Mouse (Mus musculus) hindbrain, embryonic 12.5 days (tissue): ENCODE results near the gene Prn. TPM values are rescaled to one million over a fixed set of nuclear protein-coding genes. Genes with fewer than 3 reads are reported as not detected.

Source experiments
- ATAC-seq: fragments of 200-750 bp; cut with Nextera tagmentation; 2 replicates; pipeline ENCODE4 v1.8.0; 2017; ENCODE audit warnings: moderate TSS enrichment; ENCODE audit not compliant: low FRiP score
- H3K27ac ChIP-seq: fragments of 300-500 bp; sonication (generic); 2 replicates; pipeline ENCODE4 v1.5.1; 2016; ENCODE audit warnings: mild to moderate bottlenecking
- H3K27me3 ChIP-seq: fragments of 300-500 bp; sonication (generic); 2 replicates; pipeline ENCODE4 v1.6.1; 2016; ENCODE audit warnings: mild to moderate bottlenecking
- H3K36me3 ChIP-seq: fragments of 300-500 bp; sonication (generic); 2 replicates; pipeline ENCODE4 v1.6.1; 2016; ENCODE audit warnings: mild to moderate bottlenecking
- H3K4me1 ChIP-seq: fragments of 300-500 bp; sonication (generic); 2 replicates; pipeline ENCODE4 v1.6.1; 2016
- H3K4me2 ChIP-seq: fragments of 300-500 bp; sonication (generic); replicated peaks from 2 replicates; pipeline ENCODE4 v1.6.1; 2016; ENCODE audit warnings: mild to moderate bottlenecking
- H3K4me3 ChIP-seq: fragments of 300-500 bp; sonication (generic); 2 replicates; pipeline ENCODE4 v1.5.1; 2016; ENCODE audit warnings: mild to moderate bottlenecking
- H3K9ac ChIP-seq: fragments of 300-500 bp; sonication (generic); 2 replicates; pipeline ENCODE4 v1.6.1; 2016; ENCODE audit warnings: mild to moderate bottlenecking, moderate library complexity
- H3K9me3 ChIP-seq: fragments of 300-500 bp; sonication (generic); replicated peaks from 2 replicates; pipeline ENCODE4 v1.6.1; 2016; ENCODE audit warnings: mild to moderate bottlenecking
- WGBS: fragments of 180-500 bp; shearing (Covaris S2); methylation state at CpG from one replicate; pipeline ENCODE4 v1.1.7; 2016; 5-methylcytosine and 5-hydroxymethylcytosine counted together
- polyA plus RNA-seq: library from polyadenylated mRNA; unstranded; fragments of >200 nt; fragmentation: Nextera tagmentation; extraction: Ambion mirVana; gene quantifications from 2 replicates; pipeline ENCODE4 v1.2.1, GENCODE M21; 2016

Prn gene
- polyA plus RNA-seq, 1 experiment from 2014 or later, result not detected

GRCm38 (mm10) chr2:131941501-131941900 lies 31.7 kb downstream of the Prn start:
- 81% methylated on average over 6 of the region's 6 CpGs for WGBS
- no peak overlapping the region for H3K4me2 ChIP-seq
- no peaks in the 10 kb centered on the region for H3K9me3 ChIP-seq
- no peak for ATAC-seq
- no peak overlapping the region for H3K27ac ChIP-seq
- no peak overlapping the region for H3K4me3 ChIP-seq
- no peaks in the 10 kb centered on the region for H3K27me3 ChIP-seq
- H3K4me1 ChIP-seq, result no peaks in the 10 kb centered on the region
- H3K36me3 ChIP-seq, result peaks cover 11% of the 10 kb centered on the region
- no peak overlapping the region for H3K9ac ChIP-seq

GRCm38 (mm10) chr2:131944370-131944769 lies 34.6 kb downstream of the Prn start:
- Histone ChIP-seq H3K4me1 (no peaks in the 10 kb centered on the region), H3K9ac (no peak overlapping the region), H3K27ac (no peak overlapping the region), H3K27me3 (peaks cover 5% of the 10 kb centered on the region), H3K4me3 (no peak overlapping the region), H3K4me2 (no peak overlapping the region), H3K36me3 (no peaks in the 10 kb centered on the region), H3K9me3 (no peaks in the 10 kb centered on the region)
- 14% methylated on average over 1 of the region's 1 CpGs for WGBS
- no peak for ATAC-seq

- peaks cover 7% of the 10 kb centered on the region for H3K27me3 ChIP-seq
- ATAC-seq, result no peak
Observed at GRCm38 (mm10) chr2:131945225-131945624, 35.5 kb downstream of the Prn start.

GRCm38 (mm10) chr2:131945765-131946164 lies 36.0 kb downstream of the Prn start:
- no peaks in the 10 kb centered on the region for H3K9me3 ChIP-seq
- H3K9ac ChIP-seq, result no peak overlapping the region

More at GRCm38 (mm10) chr2:131945225-131945624, 35.5 kb downstream of the Prn start:
- Histone ChIP-seq H3K4me1 (no peaks in the 10 kb centered on the region), H3K9ac (no peak overlapping the region), H3K4me3 (no peak overlapping the region), H3K4me2 (no peak overlapping the region), H3K9me3 (no peaks in the 10 kb centered on the region), H3K27ac (no peak overlapping the region), H3K36me3 (no peaks in the 10 kb centered on the region)
- 85% methylated on average over 8 of the region's 8 CpGs for WGBS

GRCm38 (mm10) chr2:131946351-131946750 lies 36.6 kb downstream of the Prn start:
- Histone ChIP-seq H3K9ac (no peak overlapping the region), H3K4me2 (no peak overlapping the region), H3K4me3 (no peak overlapping the region), H3K27me3 (peaks cover 14% of the 10 kb centered on the region), H3K27ac (no peak overlapping the region), H3K4me1 (no peaks in the 10 kb centered on the region), H3K36me3 (no peaks in the 10 kb centered on the region), H3K9me3 (no peaks in the 10 kb centered on the region)
- WGBS, result 94% methylated on average over 16 of the region's 16 CpGs
- no peak for ATAC-seq

More at GRCm38 (mm10) chr2:131945765-131946164, 36.0 kb downstream of the Prn start:
- H3K4me1 ChIP-seq, result no peaks in the 10 kb centered on the region
- peaks cover 13% of the 10 kb centered on the region for H3K27me3 ChIP-seq
- H3K36me3 ChIP-seq, result no peaks in the 10 kb centered on the region
- no peak for ATAC-seq
- no peak overlapping the region for H3K4me2 ChIP-seq
- H3K27ac ChIP-seq, result no peak overlapping the region
- 89% methylated on average over 6 of the region's 6 CpGs for WGBS
- H3K4me3 ChIP-seq, result no peak overlapping the region

GRCm38 (mm10) chr2:131948156-131948555 lies 38.4 kb downstream of the Prn start:
- H3K27ac ChIP-seq, result no peak overlapping the region
- peaks cover 4% of the 10 kb centered on the region for H3K4me1 ChIP-seq
- WGBS, result 82% methylated on average over 3 of the region's 3 CpGs
- no peak overlapping the region for H3K4me3 ChIP-seq
- peaks cover 32% of the 10 kb centered on the region for H3K27me3 ChIP-seq
- H3K4me2 ChIP-seq, result no peak overlapping the region
- no peak for ATAC-seq
- H3K9ac ChIP-seq, result no peak overlapping the region
- no peaks in the 10 kb centered on the region for H3K36me3 ChIP-seq
- no peaks in the 10 kb centered on the region for H3K9me3 ChIP-seq

GRCm38 (mm10) chr2:131948916-131949639 lies 39.3 kb downstream of the Prn start:
- ATAC-seq, result no peak
- no peak overlapping the region for H3K9ac ChIP-seq
- WGBS, result 80% methylated on average over 11 of the region's 11 CpGs
- no peak overlapping the region for H3K4me3 ChIP-seq
- no peak overlapping the region for H3K4me2 ChIP-seq
- H3K9me3 ChIP-seq, result no peaks in the 10 kb centered on the region
- H3K4me1 ChIP-seq, result peaks cover 7% of the 10 kb centered on the region
- no peak overlapping the region for H3K27ac ChIP-seq
- H3K27me3 ChIP-seq, result peaks cover 41% of the 10 kb centered on the region
- no peaks in the 10 kb centered on the region for H3K36me3 ChIP-seq

GRCm38 (mm10) chr2:131949767-131950597 lies 40.2 kb downstream of the Prn start:
- Histone ChIP-seq H3K36me3 (no peaks in the 10 kb centered on the region), H3K4me1 (peaks cover 7% of the 10 kb centered on the region), H3K27me3 (peaks cover 49% of the 10 kb centered on the region), H3K4me2 (no peak overlapping the region; the same call in 1 of the 2 replicates), H3K9ac (no peak overlapping the region), H3K9me3 (no peaks in the 10 kb centered on the region), H3K27ac (no peak overlapping the region), H3K4me3 (no peak overlapping the region)
- 55% methylated on average over 9 of the region's 9 CpGs for WGBS
- peak; percentile 32; the same call in 1 of the 2 replicates for ATAC-seq

GRCm38 (mm10) chr2:131950598-131951095 lies 40.9 kb downstream of the Prn start, which contains the start of gene Prnd:
TSS of gene Prnd (plus strand) at chr2:131950861.
- Histone ChIP-seq H3K9ac (no peak within 1 kb of the TSS), H3K27me3 (peaks cover 52% of the 10 kb centered on the region), H3K4me1 (peaks cover 9% of the 10 kb centered on the region), H3K4me3 (no peak within 1 kb of the TSS), H3K4me2 (peak within 1 kb of the TSS; percentile 5; the same call in 1 of the 2 replicates), H3K27ac (no peak within 1 kb of the TSS), H3K36me3 (no peaks in the 10 kb centered on the region), H3K9me3 (no peaks in the 10 kb centered on the region)
- 18% methylated on average over 11 of the region's 11 CpGs for WGBS
- no peak for ATAC-seq

- WGBS, result 58% methylated on average over 2 of the region's 2 CpGs
- Histone ChIP-seq H3K36me3 (no peaks in the 10 kb centered on the region), H3K9me3 (no peaks in the 10 kb centered on the region), H3K4me1 (peaks cover 9% of the 10 kb centered on the region), H3K9ac (no peak overlapping the region), H3K27ac (no peak overlapping the region), H3K4me2 (no peak overlapping the region), H3K4me3 (no peak overlapping the region), H3K27me3 (peaks cover 52% of the 10 kb centered on the region)
- ATAC-seq, result no peak
Observed at GRCm38 (mm10) chr2:131952456-131952855, 42.7 kb downstream of the Prn start.

GRCm38 (mm10) chr2:131952961-131953538 lies 43.3 kb downstream of the Prn start:
- Histone ChIP-seq H3K9ac (peak overlapping the region; percentile 13; the same call in 1 of the 2 replicates), H3K4me2 (peak overlapping the region; percentile 35), H3K27me3 (peaks cover 52% of the 10 kb centered on the region), H3K4me1 (peaks cover 9% of the 10 kb centered on the region), H3K9me3 (no peaks in the 10 kb centered on the region), H3K4me3 (no peak overlapping the region), H3K36me3 (no peaks in the 10 kb centered on the region), H3K27ac (no peak overlapping the region)
- no peak for ATAC-seq
- 15% methylated on average over 29 of the region's 29 CpGs for WGBS

GRCm38 (mm10) chr2:131953711-131954110 lies 44.0 kb downstream of the Prn start:
- H3K27ac ChIP-seq, result no peak overlapping the region
- H3K9me3 ChIP-seq, result no peaks in the 10 kb centered on the region
- peaks cover 52% of the 10 kb centered on the region for H3K27me3 ChIP-seq
- H3K9ac ChIP-seq, result no peak overlapping the region
- no peak overlapping the region for H3K4me2 ChIP-seq
- peaks cover 9% of the 10 kb centered on the region for H3K4me1 ChIP-seq
- WGBS, result 91% methylated on average over 4 of the region's 4 CpGs
- no peak for ATAC-seq
- H3K4me3 ChIP-seq, result no peak overlapping the region
- H3K36me3 ChIP-seq, result no peaks in the 10 kb centered on the region
